Mouse (Mus musculus): ENCODE measurements at regions not wholly inside any gene's neighbourhood (a gene's known extent, or its start where the extent isn't known, plus 50 kb on each side); places are given as distances from the start of the nearest gene placed in this dataset.

- no peaks in the 10 kb centered on the region for H3K9me3 ChIP-seq (ENCODE audit: control insufficient read depth, low read length)
- DNase-seq (ENCODE audit: low spot score) (no peak), ATAC-seq (replicated peaks; ENCODE audit: low FRiP score) (no peak)
- H3K4me1 ChIP-seq (replicated peaks; ENCODE audit: control insufficient read depth, insufficient read depth, low read length): no peaks in the 10 kb centered on the region
- no peaks in the 10 kb centered on the region for H3K36me3 ChIP-seq (ENCODE audit: control insufficient read depth, insufficient read depth, low read length)
- H3K4me2 ChIP-seq (ENCODE audit: low read depth, low read length, severe bottlenecking): no peak overlapping the region
- no peaks in the 10 kb centered on the region for H3K27me3 ChIP-seq (ENCODE audit: control insufficient read depth, insufficient read depth, low read length)
- H3K27ac ChIP-seq (ENCODE audit: low read depth, low read length): no peak overlapping the region
- H3K4me3 ChIP-seq (ENCODE audit: low read depth, low read length): no peak overlapping the region
- WGBS: 85% methylated on average over 3 of the region's 3 CpGs
- no peak overlapping the region for H3K9ac ChIP-seq (ENCODE audit: low read length)
These were observed 917.2 kb upstream of the Man1a start for GRCm38 (mm10) chr10:54993641-54994040.

DNA sequence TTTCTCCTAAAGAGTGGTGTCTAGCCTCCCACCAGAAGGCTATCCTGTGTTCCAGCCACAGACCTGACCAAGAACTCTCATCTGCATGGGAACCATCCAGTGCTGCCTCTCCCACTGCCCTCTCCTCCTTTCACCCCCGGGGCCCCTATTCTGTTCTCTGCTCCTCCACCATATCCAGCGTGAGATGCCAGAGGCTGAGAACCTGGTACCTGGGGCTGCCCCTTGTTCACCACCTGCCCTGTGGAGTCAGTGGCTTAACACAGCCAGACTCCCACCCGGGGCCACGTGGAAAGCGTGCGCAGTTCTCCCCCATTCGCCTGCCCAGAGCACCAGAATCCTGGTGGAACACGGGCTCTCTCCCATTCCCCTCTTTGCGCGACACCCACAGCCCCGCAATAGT, 879.5 kb upstream of the Man1a start:
- ATAC-seq (replicated peaks; ENCODE audit: low FRiP score) (no peak), DNase-seq (ENCODE audit: low spot score) (no peak)
- Histone ChIP-seq H3K4me3 (ENCODE audit: low read depth, low read length) (no peak overlapping the region), H3K27me3 (ENCODE audit: control insufficient read depth, insufficient read depth, low read length) (no peaks in the 10 kb centered on the region), H3K4me1 (replicated peaks; ENCODE audit: control insufficient read depth, insufficient read depth, low read length) (no peaks in the 10 kb centered on the region), H3K9ac (ENCODE audit: low read length) (no peak overlapping the region), H3K9me3 (ENCODE audit: control insufficient read depth, low read length) (no peaks in the 10 kb centered on the region), H3K4me2 (ENCODE audit: low read depth, low read length, severe bottlenecking) (no peak overlapping the region), H3K36me3 (ENCODE audit: control insufficient read depth, insufficient read depth, low read length) (no peaks in the 10 kb centered on the region), H3K27ac (ENCODE audit: low read depth, low read length) (no peak overlapping the region)
- 94% methylated on average over 11 of the region's 11 CpGs for WGBS

GRCm38 (mm10) chr10:54941195-54942062, 865.0 kb upstream of the Man1a start:
- Histone ChIP-seq H3K4me1 (replicated peaks; ENCODE audit: control insufficient read depth, insufficient read depth, low read length) (peaks cover 3% of the 10 kb centered on the region; the same call in 1 of the 2 replicates), H3K36me3 (ENCODE audit: control insufficient read depth, insufficient read depth, low read length) (no peaks in the 10 kb centered on the region), H3K27me3 (ENCODE audit: control insufficient read depth, insufficient read depth, low read length) (no peaks in the 10 kb centered on the region), H3K27ac (ENCODE audit: low read depth, low read length) (no peak overlapping the region), H3K4me2 (ENCODE audit: low read depth, low read length, severe bottlenecking) (no peak overlapping the region), H3K4me3 (ENCODE audit: low read depth, low read length) (no peak overlapping the region), H3K9ac (ENCODE audit: low read length) (no peak overlapping the region), H3K9me3 (ENCODE audit: control insufficient read depth, low read length) (no peaks in the 10 kb centered on the region)
- no peak for DNase-seq (ENCODE audit: low spot score)
- no peak for ATAC-seq (replicated peaks; ENCODE audit: low FRiP score)
- 84% methylated on average over 3 of the region's 3 CpGs for WGBS

DNA sequence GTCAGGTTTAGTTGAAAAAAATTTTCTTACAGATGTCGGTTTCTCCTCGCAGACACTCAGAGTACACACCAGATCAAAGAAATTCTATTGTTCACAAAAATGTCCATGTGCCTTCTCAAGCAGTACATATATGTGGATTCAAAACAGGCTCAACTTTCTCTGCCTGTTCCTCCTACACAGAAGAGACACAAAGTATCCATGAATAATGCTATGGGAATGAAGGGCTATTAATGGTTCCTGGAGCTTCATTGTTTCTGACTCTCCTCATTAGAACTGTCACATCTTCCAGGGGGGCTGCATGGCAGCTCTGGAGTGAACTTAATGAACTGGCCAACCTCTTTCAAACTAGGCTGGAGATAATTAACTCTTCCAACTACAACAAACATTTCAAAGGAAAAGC, 863.1 kb upstream of the Man1a start:
- Histone ChIP-seq H3K4me3 (ENCODE audit: low read depth, low read length) (no peak overlapping the region), H3K27ac (ENCODE audit: low read depth, low read length) (no peak overlapping the region), H3K4me2 (ENCODE audit: low read depth, low read length, severe bottlenecking) (no peak overlapping the region), H3K4me1 (replicated peaks; ENCODE audit: control insufficient read depth, insufficient read depth, low read length) (peaks cover 3% of the 10 kb centered on the region; the same call in 1 of the 2 replicates), H3K36me3 (ENCODE audit: control insufficient read depth, insufficient read depth, low read length) (no peaks in the 10 kb centered on the region), H3K9ac (ENCODE audit: low read length) (no peak overlapping the region), H3K9me3 (ENCODE audit: control insufficient read depth, low read length) (no peaks in the 10 kb centered on the region), H3K27me3 (ENCODE audit: control insufficient read depth, insufficient read depth, low read length) (no peaks in the 10 kb centered on the region)
- peak; percentile 83 for ATAC-seq (replicated peaks; ENCODE audit: low FRiP score)
- 24% methylated on average over 2 of the region's 2 CpGs for WGBS
- peak; percentile 55 for DNase-seq (ENCODE audit: low spot score)
